Mouse (Mus musculus): ENCODE results near the gene Ddr2.

The Ddr2 gene

DNA sequence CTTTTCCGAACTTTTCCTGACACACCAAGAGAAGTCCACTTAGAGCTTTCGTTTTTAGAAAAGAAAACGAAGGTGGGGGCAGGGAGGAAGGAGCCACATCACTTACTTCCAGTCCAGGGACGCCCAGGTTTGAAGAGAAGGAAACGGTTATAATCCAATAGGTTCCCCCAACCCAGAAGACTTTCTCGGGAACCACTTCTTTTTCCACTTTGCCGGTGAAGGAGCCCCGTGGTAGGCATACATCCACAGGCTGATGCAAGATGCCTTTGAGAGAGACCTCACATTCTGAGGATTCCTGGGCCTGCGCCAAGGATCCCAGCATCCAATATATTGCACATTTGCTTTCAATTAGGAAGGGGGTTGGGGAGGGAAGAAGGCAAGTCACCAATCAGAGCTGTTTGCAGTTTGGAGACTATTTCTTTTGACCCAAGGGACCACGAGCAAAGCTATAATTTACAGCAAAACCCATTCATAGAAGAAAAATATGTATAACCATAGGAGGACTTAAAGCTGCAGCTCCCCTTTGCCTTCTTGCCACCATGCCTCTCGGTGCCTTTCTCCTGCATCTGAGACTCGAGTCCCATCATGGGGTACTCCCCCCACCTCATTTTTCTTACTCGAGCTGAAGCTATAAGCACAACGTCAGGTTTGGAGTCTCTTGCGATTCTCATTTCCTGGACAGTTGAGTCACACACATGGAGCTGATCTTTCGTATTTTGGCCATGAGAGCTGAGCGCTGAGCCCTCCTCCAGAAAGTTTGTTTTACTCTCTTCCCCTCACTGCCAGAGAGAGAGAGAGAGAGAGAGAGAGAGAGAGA, at the start of gene Ddr2:
Gene Ddr2 (minus strand): TSS at position 247 of the 817 bp plus-strand sequence.
- no peak for DNase-seq (ENCODE audit: low read depth)

- no peak for DNase-seq (ENCODE audit: low read depth)
Observed at GRCm38 (mm10) chr1:170159707-170160106, 49.1 kb upstream of the Ddr2 start.

DNA sequence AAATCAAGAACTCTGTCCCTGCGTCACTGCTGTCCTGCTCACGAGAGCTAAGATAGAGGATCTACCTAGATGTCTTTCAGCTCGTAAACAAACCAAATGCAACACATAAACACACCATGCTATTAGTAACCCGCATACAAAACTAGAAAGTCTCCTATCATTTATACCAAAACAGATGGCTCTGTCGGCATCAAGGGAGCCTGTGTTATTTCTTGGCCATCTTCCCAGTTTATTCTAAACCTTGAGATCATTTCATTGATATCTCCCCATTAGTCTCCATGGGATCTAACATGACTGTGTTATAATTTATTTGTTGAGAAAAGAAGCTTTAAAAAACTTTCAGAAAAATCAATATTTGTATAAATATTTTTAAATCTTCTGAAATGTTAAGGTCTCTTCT, 45.2 kb upstream of the Ddr2 start:
- DNase-seq (ENCODE audit: low read depth) = no peak

DNA sequence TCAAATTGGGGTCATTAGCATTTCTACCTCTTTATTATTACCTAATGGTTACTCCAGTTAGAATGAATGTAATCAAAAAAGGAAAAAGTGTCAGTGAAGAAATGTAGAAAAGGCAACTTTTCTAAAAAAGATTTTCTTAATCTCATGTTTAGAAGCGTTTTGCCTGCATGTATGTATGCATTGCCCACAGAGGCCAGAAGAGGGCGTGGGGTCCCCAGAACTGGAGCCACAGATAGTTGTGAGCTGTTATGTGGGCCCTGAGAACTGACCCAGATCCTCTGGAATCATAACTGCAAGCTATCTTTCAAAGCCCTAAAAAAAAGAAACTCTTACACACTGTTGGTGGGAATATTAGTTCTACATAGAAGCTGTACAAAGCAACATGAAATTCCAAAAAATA, 44.7 kb upstream of the Ddr2 start:
- no peak for DNase-seq (ENCODE audit: low read depth)

- DNase-seq (ENCODE audit: low read depth) = no peak
Observed at GRCm38 (mm10) chr1:170153986-170154385, 43.4 kb upstream of the Ddr2 start.

DNA sequence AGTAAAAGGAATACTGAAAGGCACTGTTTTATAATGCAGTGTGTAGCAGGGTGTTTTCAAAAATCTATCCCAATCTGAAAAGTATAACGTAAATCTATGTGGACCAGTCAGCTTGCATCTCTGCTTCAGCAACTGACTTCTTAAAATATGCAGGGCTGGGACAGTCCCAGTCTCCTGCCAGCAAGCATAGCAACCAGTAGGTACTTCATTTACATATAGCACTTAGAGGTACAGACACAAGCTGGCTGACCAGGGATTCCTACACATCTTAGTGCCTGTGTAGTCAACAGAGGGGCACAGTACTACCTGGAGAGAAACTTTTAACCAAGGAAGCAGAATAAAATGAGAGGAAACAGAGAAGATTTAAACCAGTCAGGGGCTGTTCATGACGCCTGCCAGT, 42.0 kb upstream of the Ddr2 start:
- no peak for DNase-seq (ENCODE audit: low read depth)

- no peak for DNase-seq (ENCODE audit: low read depth)
Observed at GRCm38 (mm10) chr1:170150870-170151269, 40.3 kb upstream of the Ddr2 start.

- no peak for DNase-seq (ENCODE audit: low read depth)
Observed at GRCm38 (mm10) chr1:170149756-170150155, 39.2 kb upstream of the Ddr2 start.

GRCm38 (mm10) chr1:170148536-170148935, 38.0 kb upstream of the Ddr2 start:
- DNase-seq (ENCODE audit: low read depth) = no peak

DNA sequence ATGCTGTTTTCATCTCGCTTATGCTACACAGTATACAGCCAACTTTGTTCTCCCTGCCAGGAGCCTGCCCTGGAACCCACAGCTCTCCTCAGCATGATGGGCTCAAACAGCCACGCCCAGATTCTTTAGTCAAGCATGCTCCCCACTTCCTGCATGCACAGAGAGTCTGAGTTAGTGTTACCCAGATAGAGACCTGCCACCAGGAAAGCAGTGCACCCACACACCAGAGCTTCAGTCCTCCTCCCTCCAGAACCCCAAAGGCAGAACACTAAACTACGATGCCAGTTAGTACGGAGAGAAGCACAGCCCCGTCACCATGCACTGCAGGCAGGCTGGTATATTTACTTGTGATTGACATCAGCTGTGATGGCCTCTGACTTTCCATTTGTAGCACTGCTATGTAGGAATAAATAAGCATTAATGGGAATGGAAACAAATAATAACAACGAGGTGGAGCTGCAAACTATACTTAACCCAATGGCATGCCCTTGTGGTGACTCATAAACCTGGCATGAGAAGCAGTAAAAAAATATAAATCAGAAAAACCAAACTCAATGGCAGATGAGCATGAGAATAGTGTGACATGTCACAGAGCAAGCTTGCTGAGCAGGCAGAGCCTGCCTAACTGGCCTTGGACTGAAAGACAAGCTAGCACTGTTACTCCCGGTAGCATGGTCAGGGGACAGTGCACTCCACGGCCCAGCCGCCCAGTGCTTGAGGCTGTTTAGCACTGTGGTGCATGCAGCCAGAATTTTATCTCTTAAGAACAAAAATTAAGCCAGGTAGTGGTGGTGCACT, 37.3 kb upstream of the Ddr2 start:
- peak; percentile 44 for DNase-seq (ENCODE audit: low read depth)

- no peak for DNase-seq (ENCODE audit: low read depth)
Observed at GRCm38 (mm10) chr1:170145606-170146005, 35.0 kb upstream of the Ddr2 start.

GRCm38 (mm10) chr1:170142256-170142871, 31.8 kb upstream of the Ddr2 start:
- no peak for DNase-seq (ENCODE audit: low read depth)

DNA sequence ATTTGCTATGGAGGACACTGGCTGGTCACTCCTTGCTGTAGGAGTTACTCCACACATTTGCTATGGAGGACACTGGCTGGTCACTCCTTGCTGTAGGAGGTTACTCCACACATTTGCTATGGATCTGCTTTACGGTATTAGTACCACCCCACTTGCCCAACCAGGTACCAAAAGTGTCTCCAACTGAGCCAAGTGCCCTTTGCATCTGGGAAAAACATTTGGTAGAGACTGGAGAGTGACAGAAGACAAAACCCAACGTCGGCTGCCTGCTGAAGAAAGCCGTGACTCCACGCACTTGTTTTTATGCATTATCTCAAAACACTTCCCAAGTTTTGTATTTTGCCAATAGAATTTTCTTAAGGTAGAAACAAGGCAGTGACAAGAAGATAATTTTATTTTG, 31.1 kb upstream of the Ddr2 start:
- DNase-seq (ENCODE audit: low read depth) = no peak

DNA sequence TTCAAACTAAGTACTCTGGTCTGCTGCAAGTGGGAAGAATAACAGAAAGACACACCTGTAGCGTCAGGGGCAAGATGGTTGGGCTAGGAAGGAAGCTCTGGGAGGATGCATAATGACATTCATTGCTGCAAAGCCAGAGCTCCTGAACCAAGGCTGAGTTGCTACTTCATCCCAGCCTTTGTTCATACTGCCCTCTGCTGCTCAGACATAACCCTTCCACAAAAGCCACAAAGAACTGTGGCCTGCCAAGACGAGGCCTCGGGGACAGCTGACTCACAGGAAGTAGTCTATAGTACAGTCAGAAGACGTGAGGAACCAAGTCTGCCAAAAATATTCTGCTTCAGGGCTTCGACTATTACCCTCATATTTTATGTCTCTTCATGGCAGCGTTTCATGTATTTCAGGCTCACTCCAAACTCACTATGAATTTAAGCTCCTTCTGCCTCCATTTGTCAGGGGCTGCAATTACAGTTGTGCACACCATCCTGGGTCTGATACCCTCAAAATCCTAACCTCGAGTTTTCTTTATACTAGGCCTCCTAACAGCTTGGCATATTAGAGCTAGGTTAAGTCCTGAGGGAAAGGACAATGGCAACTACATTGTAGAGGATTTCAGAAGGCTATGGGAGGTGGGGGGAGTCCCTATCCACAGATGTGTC, 25.9 kb upstream of the Ddr2 start:
- peak; percentile 67 for DNase-seq (ENCODE audit: low read depth)

DNA sequence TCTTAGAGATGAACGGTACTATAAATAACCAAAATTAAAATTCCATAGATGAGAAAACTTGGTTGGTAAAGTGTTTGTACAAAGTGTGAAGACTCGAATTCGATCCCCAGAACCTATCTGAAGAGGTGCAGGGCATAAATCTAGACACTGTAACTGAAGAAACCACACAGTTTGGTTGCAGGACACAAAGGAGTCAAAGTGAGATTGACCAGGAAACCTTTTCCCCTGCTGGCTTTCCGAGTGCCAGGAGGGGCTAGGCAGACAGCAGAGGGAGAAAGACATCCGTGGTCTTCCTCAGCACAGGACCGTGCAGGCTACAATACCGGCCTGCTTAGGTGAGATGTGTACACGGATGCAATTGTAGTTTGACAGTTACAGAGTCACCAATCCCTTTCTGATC, 23.7 kb upstream of the Ddr2 start:
- DNase-seq (ENCODE audit: low read depth) = no peak

DNA sequence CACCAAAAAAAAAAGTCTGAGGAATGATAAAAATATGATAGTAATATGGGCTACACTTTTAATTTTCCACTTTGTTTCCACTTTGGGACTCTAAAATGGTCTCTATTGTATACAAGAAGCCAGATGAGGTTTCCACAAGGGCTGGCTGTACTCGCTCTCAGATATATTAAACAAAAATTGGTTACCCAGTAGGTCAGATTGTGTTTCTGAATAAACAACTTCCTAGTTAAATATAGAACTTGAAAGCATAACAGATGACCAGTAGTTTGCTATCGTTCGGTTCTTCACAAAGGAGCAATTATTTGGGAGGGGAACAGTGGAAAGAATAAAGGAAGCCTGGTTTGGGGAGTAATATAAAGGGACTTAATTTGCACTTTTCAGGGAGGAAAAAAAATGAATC, 20.4 kb upstream of the Ddr2 start:
- no peak for DNase-seq (ENCODE audit: low read depth)

- DNase-seq (ENCODE audit: low read depth) = no peak
Observed at GRCm38 (mm10) chr1:170124644-170125043, 14.1 kb upstream of the Ddr2 start.

- no peak for DNase-seq (ENCODE audit: low read depth)
Observed at GRCm38 (mm10) chr1:170113616-170114015, 3.1 kb upstream of the Ddr2 start.

- no peak for DNase-seq (ENCODE audit: low read depth)
Observed at GRCm38 (mm10) chr1:170112261-170112660, 1.7 kb upstream of the Ddr2 start.

DNA sequence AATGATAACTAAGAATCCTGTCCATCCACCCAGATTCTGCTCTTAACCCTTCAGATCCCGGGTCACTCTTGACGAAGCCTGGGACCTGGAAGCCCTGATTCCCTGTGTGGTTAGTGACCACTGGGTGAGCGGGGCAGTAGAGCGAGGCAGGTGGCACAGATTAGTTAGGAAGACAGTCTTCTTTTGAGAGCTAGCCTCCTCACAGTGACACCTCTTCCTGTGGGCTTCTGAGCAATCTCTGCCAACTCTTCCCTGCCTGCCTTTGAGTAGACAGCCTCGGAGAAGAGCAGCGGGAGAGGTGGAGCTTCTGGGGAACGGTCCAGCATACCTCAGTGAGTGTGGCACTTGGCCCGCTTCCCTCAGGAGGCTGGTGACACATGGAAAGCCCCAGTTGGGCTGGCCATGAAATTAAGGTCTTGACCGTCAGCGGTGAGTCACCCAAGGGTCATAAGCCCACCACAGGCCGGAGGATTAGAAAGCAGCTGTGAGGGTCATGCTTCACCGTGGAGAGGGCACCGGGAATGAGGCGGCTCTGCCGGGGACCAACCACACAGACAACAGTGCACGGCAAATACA, 1.2 kb upstream of the Ddr2 start:
- DNase-seq (ENCODE audit: low read depth) = no peak

DNA sequence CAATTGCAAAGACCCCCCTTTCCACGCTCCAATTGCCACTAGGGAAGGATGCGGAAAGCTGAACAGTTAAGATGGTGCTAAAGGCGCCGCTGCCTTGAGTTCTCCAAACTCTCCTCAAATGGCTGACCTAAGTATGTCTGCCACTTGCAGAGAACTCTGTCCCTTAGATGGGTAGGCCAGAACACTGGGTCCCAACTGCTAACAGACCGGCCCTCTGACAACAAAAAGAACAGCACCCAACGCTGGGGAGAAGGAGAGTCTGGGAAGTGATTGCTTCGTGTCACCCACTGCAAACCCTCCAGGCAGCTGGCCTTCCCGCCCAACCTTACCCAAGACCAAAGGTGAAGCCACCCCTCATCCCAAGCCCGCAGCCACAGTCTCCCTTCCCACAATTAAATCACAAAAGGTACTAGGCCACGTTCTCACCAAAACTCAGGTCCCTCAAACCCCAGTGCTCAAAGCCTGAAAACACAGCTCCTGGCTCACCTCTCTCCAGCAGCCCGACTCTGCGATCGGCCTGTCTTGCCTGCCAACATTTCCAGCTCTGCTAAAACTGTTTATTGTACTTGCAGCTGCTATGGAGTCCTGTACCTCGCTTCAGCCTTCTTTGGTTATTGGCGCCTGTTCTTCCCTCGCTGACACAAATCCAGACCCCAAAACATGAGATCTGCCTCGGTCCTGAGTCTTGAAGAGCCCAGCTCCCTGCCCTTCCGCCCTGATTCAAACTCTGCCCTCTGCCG, 616 bp downstream of the Ddr2 start:
- DNase-seq (ENCODE audit: low read depth) = no peak

Data from naive thymus-derived CD4-positive, alpha-beta T cell, adult 2 months (primary cell).